Mouse (Mus musculus) CD8-positive naive resting alpha-beta T cell, adult 2 months (primary cell): ENCODE measurements around the gene Dnaja2.

ENCODE experiments used
- DNase-seq, 2 experiments: peaks; one replicate each; pipeline ENCODE4 v3.0.0; 2022; ENCODE audit warnings: low read depth in 2 of 2, low spot score in 2 of 2

Dnaja2 gene

GRCm38 (mm10) chr8:85556986-85557600, 1.9 kb upstream of the Dnaja2 start:
- DNase-seq, result no peak

DNA sequence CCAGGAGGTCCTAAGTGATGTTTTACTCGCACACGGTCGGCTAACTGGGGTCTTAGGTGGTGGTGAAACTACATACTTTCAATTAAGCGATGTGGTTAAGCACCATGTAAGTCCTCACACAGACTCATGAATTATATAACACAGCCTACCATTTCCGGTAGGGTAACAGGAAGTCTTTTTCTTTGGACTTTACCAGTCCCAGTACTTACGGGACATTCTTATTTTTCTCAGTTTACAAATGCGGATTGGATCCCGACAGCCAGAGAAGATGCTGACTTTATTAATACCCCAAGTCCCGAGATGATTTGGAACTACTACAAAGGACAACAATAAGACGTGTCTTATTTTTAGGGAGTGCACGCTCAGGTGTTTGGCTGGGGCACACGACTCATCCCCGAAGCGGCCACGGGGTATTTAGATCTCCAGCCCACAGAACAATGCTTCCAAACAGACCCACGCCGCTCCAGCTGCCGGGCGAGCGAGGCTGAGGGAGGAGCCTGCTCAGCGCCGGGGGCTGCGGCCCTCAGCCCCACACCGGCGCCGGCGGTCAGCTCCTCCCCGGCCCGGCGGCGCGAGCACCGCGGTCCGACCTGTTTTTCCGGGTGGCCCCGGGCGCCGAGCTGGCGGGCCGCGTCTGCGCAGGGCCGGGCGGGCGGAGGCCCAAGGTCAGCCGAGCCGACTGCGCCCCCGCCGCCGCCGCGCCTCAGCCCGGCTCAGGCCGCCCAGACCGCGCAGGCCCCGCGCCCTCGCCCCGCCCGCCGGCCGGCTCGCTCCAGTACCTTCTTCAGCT, 558 bp downstream of the Dnaja2 start:
- peak; percentile 25 to 43 for DNase-seq

DNA sequence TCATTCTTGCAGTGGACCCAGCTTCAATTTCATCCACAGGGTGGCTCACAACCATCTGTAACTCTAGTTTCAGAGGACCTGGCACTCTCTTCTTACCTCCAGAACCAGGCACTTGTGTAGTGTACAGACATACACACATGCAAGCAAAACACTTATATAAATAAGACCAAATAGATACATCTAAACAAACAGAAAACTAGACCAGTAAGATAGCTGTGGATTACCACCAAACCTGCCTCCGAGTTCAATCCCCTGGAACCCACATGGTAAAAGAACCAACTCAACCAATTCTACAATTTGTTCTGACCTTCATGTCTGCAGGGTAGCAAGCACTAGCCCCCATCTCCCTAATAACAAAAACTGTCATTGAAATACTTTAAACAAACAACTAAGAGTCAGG, 3.2 kb downstream of the Dnaja2 start:
- DNase-seq, result no peak

- DNase-seq, result no peak
Observed at GRCm38 (mm10) chr8:85536332-85536731, 18.8 kb downstream of the Dnaja2 start.

- DNase-seq, result no peak
Observed at GRCm38 (mm10) chr8:85534163-85534562, 21.0 kb downstream of the Dnaja2 start.

- DNase-seq, result no peak
Observed at GRCm38 (mm10) chr8:85533434-85533833, 21.7 kb downstream of the Dnaja2 start.

GRCm38 (mm10) chr8:85532843-85533242, 22.3 kb downstream of the Dnaja2 start:
- DNase-seq, result no peak

DNA sequence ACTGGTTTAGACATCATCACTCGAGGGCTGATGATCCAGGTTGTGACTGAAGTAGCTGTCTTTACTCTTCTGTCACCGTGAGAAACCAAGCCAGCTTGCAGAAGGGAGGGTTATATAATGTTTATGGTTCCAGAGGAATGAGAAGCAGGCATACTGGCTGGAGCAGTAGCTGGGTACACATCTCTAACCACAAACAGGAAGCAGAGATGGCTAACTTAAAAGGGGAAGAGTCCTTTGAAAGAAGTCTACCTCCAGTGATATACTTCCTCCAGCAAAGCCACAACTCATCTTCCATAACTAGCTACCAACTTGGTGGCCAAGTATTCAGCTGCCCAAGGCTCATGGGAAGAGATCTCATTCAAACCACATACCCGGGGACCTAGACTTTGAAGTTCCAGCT, 23.7 kb downstream of the Dnaja2 start:
- DNase-seq, result no peak

GRCm38 (mm10) chr8:85530717-85531116, 24.4 kb downstream of the Dnaja2 start:
- DNase-seq, result no peak

DNA sequence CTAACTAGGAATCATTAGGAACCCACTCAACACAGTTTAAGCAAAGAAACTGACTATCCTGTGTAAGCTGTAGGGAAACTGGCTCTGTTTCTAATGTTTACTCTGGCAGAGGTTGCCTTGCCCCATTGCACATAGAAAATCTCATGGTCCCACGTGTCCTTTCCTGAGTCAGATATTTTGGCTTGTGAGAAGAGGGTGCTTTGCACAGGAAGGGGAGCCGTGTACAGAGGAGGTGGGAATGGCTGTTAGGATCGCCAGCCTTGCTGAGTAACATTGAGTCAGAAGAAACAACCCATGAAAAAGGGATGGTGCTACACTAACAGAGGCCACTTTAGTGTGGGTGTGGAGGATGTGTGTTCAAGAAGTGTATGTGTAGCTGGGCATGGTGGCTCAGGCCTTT, 26.2 kb downstream of the Dnaja2 start:
- no peak for DNase-seq

DNA sequence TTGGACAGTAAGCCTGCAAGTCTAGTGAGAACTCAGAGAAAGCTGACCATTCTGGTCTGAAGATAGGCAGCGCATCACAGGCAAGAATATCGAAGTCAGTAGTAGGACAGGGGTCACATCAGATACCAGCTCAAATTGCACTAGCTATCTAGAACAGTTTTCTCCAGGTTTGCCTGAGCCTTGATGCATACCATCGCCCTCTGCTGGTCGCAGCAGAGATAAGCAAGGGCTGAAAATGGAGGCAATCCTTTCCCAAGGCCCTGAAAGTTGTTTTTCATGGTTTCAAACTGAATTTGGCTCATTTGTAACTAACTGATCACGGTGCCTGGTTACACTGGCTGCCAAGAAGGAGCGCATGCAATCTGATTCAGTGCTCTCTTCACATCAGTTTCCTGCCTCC, 29.0 kb downstream of the Dnaja2 start:
- DNase-seq, result peak; percentile 19 to 49

- no peak for DNase-seq
Observed at GRCm38 (mm10) chr8:85524086-85524485, 31.1 kb downstream of the Dnaja2 start.

DNA sequence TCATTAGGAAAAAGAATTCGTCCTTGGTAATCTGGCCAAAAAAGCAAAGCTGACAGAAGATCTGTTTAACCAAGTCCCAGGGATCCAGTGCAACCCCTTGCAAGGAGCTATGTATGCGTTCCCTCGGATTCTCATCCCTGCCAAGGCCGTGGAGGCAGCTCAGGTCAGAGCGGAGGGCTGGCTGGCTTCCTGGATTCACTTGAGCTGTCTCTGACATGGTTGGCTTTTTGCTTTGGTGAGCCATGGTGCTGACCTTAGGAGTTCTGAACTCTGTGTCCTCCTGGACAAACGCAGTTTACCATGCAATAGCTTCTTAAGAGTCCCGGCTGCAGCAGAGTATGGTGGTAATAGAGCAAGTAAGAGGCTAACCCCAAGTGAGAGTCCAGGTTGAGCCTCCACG, 33.8 kb downstream of the Dnaja2 start:
- DNase-seq, result no peak

GRCm38 (mm10) chr8:85520586-85520985, 34.6 kb downstream of the Dnaja2 start:
- DNase-seq, result no peak

GRCm38 (mm10) chr8:85517956-85518355, 37.2 kb downstream of the Dnaja2 start:
- DNase-seq, result no peak

- no peak for DNase-seq
Observed at GRCm38 (mm10) chr8:85517336-85517735, 37.8 kb downstream of the Dnaja2 start.

GRCm38 (mm10) chr8:85515391-85515790, 39.8 kb downstream of the Dnaja2 start:
- no peak for DNase-seq

- no peak for DNase-seq
Observed at GRCm38 (mm10) chr8:85513283-85513682, 41.9 kb downstream of the Dnaja2 start.

GRCm38 (mm10) chr8:85512234-85512633, 42.9 kb downstream of the Dnaja2 start:
- no peak for DNase-seq

DNA sequence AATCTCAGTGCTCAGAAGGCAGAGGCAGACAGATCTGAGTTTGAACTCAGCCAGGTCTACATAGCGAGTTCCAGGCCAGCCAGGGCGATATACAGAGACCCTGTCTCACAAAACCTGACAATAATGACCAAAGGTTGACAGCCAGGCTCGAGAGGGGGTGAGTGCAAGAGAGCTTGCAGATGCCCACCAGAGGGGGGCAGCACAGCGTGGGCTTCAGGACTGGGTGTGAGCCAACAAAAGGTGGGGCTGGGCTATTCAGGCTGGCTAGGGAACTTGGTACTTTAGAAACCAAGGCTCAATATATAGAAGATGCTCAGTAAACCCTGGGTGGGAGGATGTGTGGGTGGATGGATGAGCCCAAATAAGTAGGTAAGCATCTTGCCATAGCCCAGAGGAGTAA, 46.5 kb downstream of the Dnaja2 start:
- DNase-seq, result no peak

- no peak for DNase-seq
Observed at GRCm38 (mm10) chr8:85506620-85507019, 48.5 kb downstream of the Dnaja2 start.

- DNase-seq, result no peak
Observed at GRCm38 (mm10) chr8:85504704-85505103, 50.4 kb downstream of the Dnaja2 start.

- DNase-seq, result no peak
Observed at GRCm38 (mm10) chr8:85503065-85503464, 52.1 kb downstream of the Dnaja2 start.
